Mouse (Mus musculus) lung, embryonic 14.5 days (tissue): ENCODE data around the gene Exosc10. TPM values are rescaled to one million over a fixed set of nuclear protein-coding genes. Genes with fewer than 3 reads are reported as not detected.

Experiments used
- ATAC-seq: fragments of 200-750 bp; cut with Nextera tagmentation; 2 replicates; pipeline ENCODE4 v1.8.0; 2017; ENCODE audit warnings: mild to moderate bottlenecking, moderate TSS enrichment, moderate library complexity; ENCODE audit not compliant: insufficient read depth
- DNase-seq: peaks from one replicate; pipeline ENCODE4 v3.0.0-alpha.2; 2015
- H3K27ac ChIP-seq: fragments of 300-500 bp; sonication (generic); 2 replicates; pipeline ENCODE4 v1.5.1; 2014; ENCODE audit warnings: low read depth, mild to moderate bottlenecking, moderate library complexity
- H3K27me3 ChIP-seq: fragments of 300-500 bp; sonication (generic); 2 replicates; pipeline ENCODE4 v1.6.1; 2014; ENCODE audit warnings: low read length, control low read depth; ENCODE audit not compliant: insufficient read depth
- H3K36me3 ChIP-seq: fragments of 300-500 bp; sonication (generic); 2 replicates; pipeline ENCODE4 v1.6.1; 2014; ENCODE audit warnings: control low read depth; ENCODE audit not compliant: insufficient read depth
- H3K4me1 ChIP-seq: fragments of 300-500 bp; sonication (generic); 2 replicates; pipeline ENCODE4 v1.6.1; 2014; ENCODE audit warnings: antibody characterized with exemption, control low read depth; ENCODE audit not compliant: insufficient read depth
- H3K4me2 ChIP-seq: fragments of 300-500 bp; sonication (generic); 2 replicates; pipeline ENCODE4 v1.6.1; 2014; ENCODE audit warnings: mild to moderate bottlenecking
- H3K4me3 ChIP-seq: fragments of 300-500 bp; sonication (generic); 2 replicates; pipeline ENCODE4 v1.5.1; 2014; ENCODE audit warnings: low read depth, low read length
- H3K9ac ChIP-seq: fragments of 300-500 bp; sonication (generic); 2 replicates; pipeline ENCODE4 v1.6.1; 2014
- H3K9me3 ChIP-seq: fragments of 300-500 bp; sonication (generic); 2 replicates; pipeline ENCODE4 v1.6.1; 2016; ENCODE audit warnings: low read depth, low read length, control low read depth
- CTCF ChIP-seq: IDR thresholded peaks from 2 replicates; pipeline ENCODE4 v1.5.1; 2016; ENCODE audit warnings: antibody characterized with exemption, low read depth
- WGBS: fragments of 180-500 bp; shearing (Covaris S2); extraction: QIAGEN DNeasy Blood & Tissue Kit; methylation state at CpG from one replicate; pipeline ENCODE4 v1.1.7; 2014; 5-methylcytosine and 5-hydroxymethylcytosine counted together
- polyA plus RNA-seq: library from polyadenylated mRNA; unstranded; fragments of >200 nt; fragmentation: Nextera tagmentation; extraction: Ambion mirVana; gene quantifications from 2 replicates; pipeline ENCODE4 v1.2.1, GENCODE M21; 2014

Gene Exosc10
- polyA plus RNA-seq, 1 experiment from 2014 or later, result 104 TPM

- Histone ChIP-seq H3K36me3 (peaks cover 69% of the 10 kb centered on the region), H3K4me2 (no peak overlapping the region), H3K4me3 (no peak overlapping the region), H3K9ac (no peak overlapping the region), H3K27ac (no peak overlapping the region; the same call in 1 of the 2 replicates), H3K27me3 (no peaks in the 10 kb centered on the region), H3K4me1 (no peaks in the 10 kb centered on the region), H3K9me3 (no peaks in the 10 kb centered on the region)
- no peak for DNase-seq
- ATAC-seq, result no peak
- 54% methylated on average over 5 of the region's 5 CpGs for WGBS
- TF ChIP-seq CTCF, result no peak
Measured at GRCm38 (mm10) chr4:148518235-148518795, 39.9 kb upstream of the Exosc10 start.

- DNase-seq (no peak), ATAC-seq (no peak)
- 84% methylated on average over 7 of the region's 7 CpGs for WGBS
- Histone ChIP-seq H3K4me3 (no peak overlapping the region), H3K9me3 (no peaks in the 10 kb centered on the region), H3K27ac (no peak overlapping the region), H3K4me1 (no peaks in the 10 kb centered on the region), H3K36me3 (peaks cover 69% of the 10 kb centered on the region), H3K4me2 (no peak overlapping the region), H3K9ac (no peak overlapping the region), H3K27me3 (no peaks in the 10 kb centered on the region)
- no peak for TF ChIP-seq CTCF
Measured at GRCm38 (mm10) chr4:148523538-148523937, 34.7 kb upstream of the Exosc10 start.

- DNase-seq, result no peak
- Histone ChIP-seq H3K27ac (no peak overlapping the region), H3K36me3 (peaks cover 70% of the 10 kb centered on the region), H3K27me3 (no peaks in the 10 kb centered on the region), H3K4me2 (no peak overlapping the region), H3K9me3 (no peaks in the 10 kb centered on the region), H3K4me1 (no peaks in the 10 kb centered on the region), H3K4me3 (no peak overlapping the region), H3K9ac (no peak overlapping the region)
- ATAC-seq, result no peak
- no peak for TF ChIP-seq CTCF
- 90% methylated on average over 10 of the region's 10 CpGs for WGBS
Measured at GRCm38 (mm10) chr4:148527158-148527910, 30.9 kb upstream of the Exosc10 start.

GRCm38 (mm10) chr4:148530351-148530750 lies 27.9 kb upstream of the Exosc10 start:
- no peak for ATAC-seq
- WGBS, result 88% methylated on average over 5 of the region's 5 CpGs

GRCm38 (mm10) chr4:148530778-148531177 lies 27.5 kb upstream of the Exosc10 start:
- H3K9ac ChIP-seq, result no peak overlapping the region
- DNase-seq (no peak), ATAC-seq (no peak)
- peaks cover 73% of the 10 kb centered on the region for H3K36me3 ChIP-seq
- no peak overlapping the region for H3K4me3 ChIP-seq
- 88% methylated on average over 6 of the region's 6 CpGs for WGBS
- TF ChIP-seq CTCF, result no peak
- H3K27me3 ChIP-seq, result no peaks in the 10 kb centered on the region
- no peak overlapping the region for H3K4me2 ChIP-seq
- no peaks in the 10 kb centered on the region for H3K9me3 ChIP-seq
- H3K4me1 ChIP-seq, result no peaks in the 10 kb centered on the region
- no peak overlapping the region for H3K27ac ChIP-seq

More at GRCm38 (mm10) chr4:148530351-148530750, 27.9 kb upstream of the Exosc10 start:
- Histone ChIP-seq H3K4me2 (no peak overlapping the region), H3K4me1 (no peaks in the 10 kb centered on the region), H3K36me3 (peaks cover 74% of the 10 kb centered on the region), H3K27me3 (no peaks in the 10 kb centered on the region), H3K9ac (no peak overlapping the region), H3K4me3 (no peak overlapping the region), H3K27ac (no peak overlapping the region), H3K9me3 (no peaks in the 10 kb centered on the region)
- no peak for TF ChIP-seq CTCF
- no peak for DNase-seq

- no peaks in the 10 kb centered on the region for H3K27me3 ChIP-seq
- no peak overlapping the region for H3K27ac ChIP-seq
- H3K36me3 ChIP-seq, result peaks cover 73% of the 10 kb centered on the region
- H3K4me3 ChIP-seq, result no peak overlapping the region
- ATAC-seq, result no peak
- TF ChIP-seq CTCF, result no peak
- H3K4me1 ChIP-seq, result no peaks in the 10 kb centered on the region
- WGBS, result 62% methylated on average over 4 of the region's 4 CpGs
- H3K9me3 ChIP-seq, result no peaks in the 10 kb centered on the region
- no peak overlapping the region for H3K9ac ChIP-seq
- no peak overlapping the region for H3K4me2 ChIP-seq
- DNase-seq, result no peak
Measured at GRCm38 (mm10) chr4:148531341-148531740, 26.9 kb upstream of the Exosc10 start.

GRCm38 (mm10) chr4:148532516-148532915 lies 25.7 kb upstream of the Exosc10 start:
- no peak overlapping the region for H3K4me2 ChIP-seq
- ATAC-seq (no peak), DNase-seq (no peak)
- TF ChIP-seq CTCF, result no peak
- H3K9ac ChIP-seq, result no peak overlapping the region
- 83% methylated on average over 3 of the region's 3 CpGs for WGBS
- no peak overlapping the region for H3K4me3 ChIP-seq
- no peak overlapping the region for H3K27ac ChIP-seq
- H3K27me3 ChIP-seq, result no peaks in the 10 kb centered on the region
- no peaks in the 10 kb centered on the region for H3K9me3 ChIP-seq
- H3K4me1 ChIP-seq, result no peaks in the 10 kb centered on the region
- peaks cover 79% of the 10 kb centered on the region for H3K36me3 ChIP-seq
